Mouse (Mus musculus) liver, embryonic 14.5 days (tissue): ENCODE data around the gene Shc2.

Source experiments
- CTCF ChIP-seq: IDR thresholded peaks from 2 replicates; pipeline ENCODE4 v1.5.1; 2016; ENCODE audit warnings: antibody characterized with exemption, low read depth, control low read depth
- EP300 ChIP-seq: IDR thresholded peaks from 2 replicates; pipeline ENCODE4 v1.6.1; 2016; ENCODE audit warnings: antibody characterized with exemption, low read depth

DNA sequence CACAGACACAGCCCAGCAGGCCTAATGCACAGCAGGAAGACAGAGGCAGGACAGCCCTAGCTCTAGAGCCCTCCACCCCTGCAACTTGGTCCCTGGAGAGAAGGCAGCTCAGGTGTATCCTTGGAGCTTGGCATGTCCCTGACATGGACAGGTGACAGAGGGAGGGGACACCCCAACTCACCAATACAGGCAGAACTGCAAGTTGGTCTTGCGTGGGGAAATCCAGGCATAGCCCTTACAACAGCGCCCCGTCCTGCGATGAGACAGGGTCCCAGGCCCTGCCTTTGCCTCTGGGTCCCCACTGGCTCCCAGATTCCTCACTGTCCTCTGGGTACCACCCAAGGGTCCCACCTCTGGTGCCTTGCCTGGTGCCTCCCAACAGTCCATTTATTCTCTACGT, 52.0 kb downstream of the Shc2 start:
- TF ChIP-seq CTCF: no peak
- no peak for TF ChIP-seq EP300
